Mouse (Mus musculus): ENCODE measurements around the gene Spc24.
A peak's percentile ranks its signal among the peaks of the same experiment; 100 is the strongest.
"Not testable (repeated sequence)": the region's sequence is repeated elsewhere in the genome, so short reads cannot be mapped to it uniquely, and the experiment has no call there.

Spc24 gene

GRCm38 (mm10) chr9:21760155-21761088, at the start of gene Spc24:
Gene Spc24, minus strand, starts transcription at chr9:21760303.
- peak; percentile 95 to 96 for DNase-seq

GRCm38 (mm10) chr9:21808561-21808960, 48.5 kb upstream of the Spc24 start:
- DNase-seq: no peak

- DNase-seq: no peak
These were observed 46.9 kb upstream of the Spc24 start for GRCm38 (mm10) chr9:21806976-21807375.

GRCm38 (mm10) chr9:21806363-21806762, 46.3 kb upstream of the Spc24 start:
- no peak for DNase-seq

GRCm38 (mm10) chr9:21803986-21804644, 44.0 kb upstream of the Spc24 start:
- peak; percentile 83 to 90 for DNase-seq

- DNase-seq: no peak
These were observed 41.5 kb upstream of the Spc24 start for GRCm38 (mm10) chr9:21801591-21801990.

- DNase-seq: no peak
These were observed 41.0 kb upstream of the Spc24 start for GRCm38 (mm10) chr9:21801121-21801520.

GRCm38 (mm10) chr9:21799010-21799350, 38.9 kb upstream of the Spc24 start:
- DNase-seq: no peak

- DNase-seq: peak; percentile 88
These were observed 38.4 kb upstream of the Spc24 start, which contains the start of gene Kank2 for GRCm38 (mm10) chr9:21798345-21799009. Gene Kank2, minus strand, starts transcription at chr9:21798744.

GRCm38 (mm10) chr9:21797921-21798344, 37.8 kb upstream of the Spc24 start:
- DNase-seq: peak; percentile 69 to 79

GRCm38 (mm10) chr9:21796919-21797318, 36.8 kb upstream of the Spc24 start:
- no peak for DNase-seq

GRCm38 (mm10) chr9:21796259-21796658, 36.2 kb upstream of the Spc24 start:
- no peak for DNase-seq

- DNase-seq: no peak
These were observed 35.5 kb upstream of the Spc24 start for GRCm38 (mm10) chr9:21795579-21795978.

- no peak for DNase-seq
These were observed 34.8 kb upstream of the Spc24 start for GRCm38 (mm10) chr9:21794925-21795324.

- DNase-seq: no peak
These were observed 34.3 kb upstream of the Spc24 start for GRCm38 (mm10) chr9:21794344-21794834.

GRCm38 (mm10) chr9:21793507-21793906, 33.4 kb upstream of the Spc24 start:
- not testable (repeated sequence) for DNase-seq

GRCm38 (mm10) chr9:21792644-21793043, 32.5 kb upstream of the Spc24 start:
- DNase-seq: peak; percentile 61 to 70

- DNase-seq: peak; percentile 83 to 89
These were observed 31.8 kb upstream of the Spc24 start for GRCm38 (mm10) chr9:21791861-21792260.

GRCm38 (mm10) chr9:21788234-21788633, 28.1 kb upstream of the Spc24 start:
- no peak for DNase-seq

GRCm38 (mm10) chr9:21787654-21788053, 27.6 kb upstream of the Spc24 start:
- no peak for DNase-seq

- peak; percentile 69 to 79 for DNase-seq
These were observed 26.8 kb upstream of the Spc24 start for GRCm38 (mm10) chr9:21786906-21787305.

GRCm38 (mm10) chr9:21786309-21786708, 26.2 kb upstream of the Spc24 start:
- not testable (repeated sequence) for DNase-seq

Data from lung, adult 18-20 months (tissue).